Comparison of ENCODE assay signal across 14 mouse cellular contexts in genomic region chr10:62068532-62068931, GRCm38 (mm10).
A peak's percentile ranks its signal among the peaks of the same experiment; 100 is the strongest.
DNase-seq lines count a peak whose midpoint lies in the region; ATAC-seq and TF ChIP-seq lines count a peak whose summit lies in the region.
"Had no signal": no experiment of that assay in that cellular context is flagged by ENCODE, and none has a peak within 500 bp of the region (broad histone marks: within the 10 kb centered on the region; RNA-seq: fewer than 3 reads in every experiment).

No protein-coding gene starts in this region.

- H3K4me2 ChIP-seq in lung, postnatal 0 days (replicated peaks; ENCODE audit: low read depth, low read length), result no peak overlapping the region
- H3K4me2 ChIP-seq: heart, embryonic 13.5 days; liver, embryonic 13.5 days had no signal

- H3K4me1 ChIP-seq in lung, postnatal 0 days (ENCODE audit: insufficient read depth, low read depth, low read length), result no peaks in the 10 kb centered on the region; the same call in 1 of the 2 replicates
- H3K4me1 ChIP-seq: heart, embryonic 13.5 days had no signal

- no peak for TF ChIP-seq CTCF in gastrocnemius, adult 2 months (IDR thresholded peaks at IDR 0.05)
- TF ChIP-seq CTCF in lung, postnatal 0 days (IDR thresholded peaks at IDR 0.05), result no peak

- H3K4me3 ChIP-seq in gastrocnemius, adult 2 months, result no peak overlapping the region
- H3K4me3 ChIP-seq in lung, postnatal 0 days (ENCODE audit: low read depth, low read length), result no peak overlapping the region
- H3K4me3 ChIP-seq: heart, embryonic 13.5 days; liver, embryonic 13.5 days had no signal

- no peaks in the 10 kb centered on the region for H3K36me3 ChIP-seq in lung, postnatal 0 days (ENCODE audit: insufficient read depth, low read length)
- H3K36me3 ChIP-seq: heart, embryonic 13.5 days; liver, embryonic 13.5 days had no signal

- H3K9ac ChIP-seq in lung, postnatal 0 days (replicated peaks; ENCODE audit: low read depth), result no peak overlapping the region
- H3K9ac ChIP-seq: heart, embryonic 13.5 days; liver, embryonic 13.5 days had no signal

- no peaks in the 10 kb centered on the region for H3K9me3 ChIP-seq in lung, postnatal 0 days (ENCODE audit: low read length)
- H3K9me3 ChIP-seq: liver, embryonic 13.5 days had no signal

- DNase-seq in gastrocnemius, adult 2 months, result peak; percentile 51
- no peak for DNase-seq in gastrocnemius, adult 18-20 months (ENCODE audit: low spot score)
- DNase-seq in lung, postnatal 0 days (ENCODE audit: low spot score), result no peak
- DNase-seq in lung, postnatal 10 days, result no peak
- DNase-seq in cerebellum, adult 9-11 months, result peak; percentile 94
- DNase-seq in lung, postnatal 36 days, result peak; percentile 23
- no peak for DNase-seq in liver
- no peak for DNase-seq in right cerebral cortex, adult 2 months (ENCODE audit: low spot score in 2 of 2)
- DNase-seq: kidney, postnatal 36 days; liver, embryonic 13.5 days; midbrain, embryonic 14.5 days; spleen, adult 18-20 months had no signal

- no peaks in the 10 kb centered on the region for H3K27me3 ChIP-seq in lung, postnatal 0 days (replicated peaks; ENCODE audit: insufficient read depth, low read length)
- H3K27me3 ChIP-seq: liver, embryonic 13.5 days had no signal

- intact Hi-C loops in gastrocnemius, adult 2 months (cut with DNase I), result no loop called here

- ATAC-seq in lung, postnatal 0 days, result peak; percentile 22; the same call in 1 of the 2 replicates
- ATAC-seq: intestine, embryonic 16.5 days had no signal

- WGBS in lung, postnatal 0 days, result 67% methylated on average over 9 of the region's 9 CpGs

- no peak for TF ChIP-seq EP300 in lung, postnatal 0 days (IDR thresholded peaks at IDR 0.05)

- no peak overlapping the region for H3K27ac ChIP-seq in gastrocnemius, adult 2 months
- H3K27ac ChIP-seq in lung, postnatal 0 days (ENCODE audit: low read length), result no peak overlapping the region
- H3K27ac ChIP-seq: heart, embryonic 13.5 days; liver, embryonic 13.5 days had no signal

Comparison
In these comparisons a context has a peak if more than half of its experiments do, and no peak if none do; other contexts are left out.
1. DNase-seq: peak in gastrocnemius, adult 2 months (single experiment), cerebellum, adult 9-11 months (single experiment) and lung, postnatal 36 days (single experiment); none in gastrocnemius, adult 18-20 months (single experiment), lung, postnatal 0 days (single experiment), lung, postnatal 10 days (single experiment), liver (single experiment) and right cerebral cortex, adult 2 months (0 of 2).